Mouse (Mus musculus) granulocyte monocyte progenitor cell, adult 5-6 weeks (primary cell): ENCODE measurements around the gene Slc8a1. TPM values are rescaled to one million over a fixed set of nuclear protein-coding genes. Genes with fewer than 3 reads are reported as not detected.

Source experiments
- ATAC-seq: replicated peaks from 2 replicates; pipeline ENCODE4 v1.8.0; 2016; ENCODE audit warnings: mild to moderate bottlenecking, moderate TSS enrichment, inconsistent platforms; ENCODE audit not compliant: poor library complexity, severe bottlenecking
- total RNA-seq, 2 experiments: library from RNA; stranded (forward) in 1 of 2; stranded (reverse) in 1 of 2; fragments of 200-712, 200-1000 nt in 1 of 2; fragments of >200 nt in 1 of 2; fragmentation: Nextera tagmentation in 1 of 2; gene quantifications; 2 replicates each; pipeline ENCODE4 v1.2.3; 2014 to 2017

Gene Slc8a1
- total RNA-seq, 2 experiments from 2014 or later: 6.2 to 6.3 TPM

- ATAC-seq: peak; percentile 90
These were observed 219.7 kb downstream of the Slc8a1 start for GRCm38 (mm10) chr17:81518316-81519025.

- no peak for ATAC-seq
These were observed 222.0 kb downstream of the Slc8a1 start for GRCm38 (mm10) chr17:81516155-81516554.

GRCm38 (mm10) chr17:81514022-81514421, 224.2 kb downstream of the Slc8a1 start:
- ATAC-seq: no peak

GRCm38 (mm10) chr17:81513368-81513958, 224.7 kb downstream of the Slc8a1 start:
- no peak for ATAC-seq

- no peak for ATAC-seq
These were observed 233.0 kb downstream of the Slc8a1 start for GRCm38 (mm10) chr17:81505162-81505685.

GRCm38 (mm10) chr17:81504040-81504439, 234.1 kb downstream of the Slc8a1 start:
- ATAC-seq: no peak

GRCm38 (mm10) chr17:81502732-81503131, 235.4 kb downstream of the Slc8a1 start:
- no peak for ATAC-seq

GRCm38 (mm10) chr17:81500686-81501407, 237.3 kb downstream of the Slc8a1 start:
- no peak for ATAC-seq

GRCm38 (mm10) chr17:81497919-81498318, 240.3 kb downstream of the Slc8a1 start:
- no peak for ATAC-seq

GRCm38 (mm10) chr17:81496616-81497015, 241.6 kb downstream of the Slc8a1 start:
- no peak for ATAC-seq

GRCm38 (mm10) chr17:81492216-81492865, 245.8 kb downstream of the Slc8a1 start:
- ATAC-seq: no peak

- ATAC-seq: no peak
These were observed 251.8 kb downstream of the Slc8a1 start for GRCm38 (mm10) chr17:81486388-81486787.

GRCm38 (mm10) chr17:81481843-81482490, 256.2 kb downstream of the Slc8a1 start:
- ATAC-seq: no peak

GRCm38 (mm10) chr17:81480351-81481161, 257.6 kb downstream of the Slc8a1 start:
- ATAC-seq: peak; percentile 87

GRCm38 (mm10) chr17:81479807-81480206, 258.4 kb downstream of the Slc8a1 start:
- ATAC-seq: no peak

- ATAC-seq: no peak
These were observed 260.8 kb downstream of the Slc8a1 start for GRCm38 (mm10) chr17:81477420-81477819.

GRCm38 (mm10) chr17:81473363-81473762, 264.8 kb downstream of the Slc8a1 start:
- no peak for ATAC-seq

- ATAC-seq: no peak
These were observed 269.2 kb downstream of the Slc8a1 start for GRCm38 (mm10) chr17:81468941-81469340.

- peak; percentile 48; the same call in 1 of the 2 replicates for ATAC-seq
These were observed 278.8 kb downstream of the Slc8a1 start for GRCm38 (mm10) chr17:81459379-81459778.
